Mouse (Mus musculus) cortical plate, adult 2 months (tissue): ENCODE results near the gene Zfand6.

ENCODE experiments used
- CTCF ChIP-seq: fragments of 200-500 bp; IDR thresholded peaks from 2 replicates; pipeline ENCODE4 v1.5.1; 2011; ENCODE audit warnings: mild to moderate bottlenecking, control low read depth, low read length; ENCODE audit not compliant: insufficient read depth; ENCODE audit errors: extremely low read depth
- POLR2A ChIP-seq: fragments of 200-500 bp; IDR thresholded peaks from 2 replicates; pipeline ENCODE4 v1.6.1; 2011; ENCODE audit warnings: mild to moderate bottlenecking, low read length, control low read depth; ENCODE audit not compliant: insufficient read depth; ENCODE audit errors: extremely low read depth

GRCm38 (mm10) chr7:84732052-84732451 lies 42.3 kb upstream of the Zfand6 start:
- TF ChIP-seq CTCF (no peak), POLR2A (no peak)
